Mouse (Mus musculus): Measurements from ENCODE around the gene Tnni3. TPM values are rescaled to one million over a fixed set of nuclear protein-coding genes. Genes with fewer than 3 reads are reported as not detected.

The Tnni3 gene
- total RNA-seq, 2 experiments from 2014 or later: 0.64 TPM; not detected in 1

DNA sequence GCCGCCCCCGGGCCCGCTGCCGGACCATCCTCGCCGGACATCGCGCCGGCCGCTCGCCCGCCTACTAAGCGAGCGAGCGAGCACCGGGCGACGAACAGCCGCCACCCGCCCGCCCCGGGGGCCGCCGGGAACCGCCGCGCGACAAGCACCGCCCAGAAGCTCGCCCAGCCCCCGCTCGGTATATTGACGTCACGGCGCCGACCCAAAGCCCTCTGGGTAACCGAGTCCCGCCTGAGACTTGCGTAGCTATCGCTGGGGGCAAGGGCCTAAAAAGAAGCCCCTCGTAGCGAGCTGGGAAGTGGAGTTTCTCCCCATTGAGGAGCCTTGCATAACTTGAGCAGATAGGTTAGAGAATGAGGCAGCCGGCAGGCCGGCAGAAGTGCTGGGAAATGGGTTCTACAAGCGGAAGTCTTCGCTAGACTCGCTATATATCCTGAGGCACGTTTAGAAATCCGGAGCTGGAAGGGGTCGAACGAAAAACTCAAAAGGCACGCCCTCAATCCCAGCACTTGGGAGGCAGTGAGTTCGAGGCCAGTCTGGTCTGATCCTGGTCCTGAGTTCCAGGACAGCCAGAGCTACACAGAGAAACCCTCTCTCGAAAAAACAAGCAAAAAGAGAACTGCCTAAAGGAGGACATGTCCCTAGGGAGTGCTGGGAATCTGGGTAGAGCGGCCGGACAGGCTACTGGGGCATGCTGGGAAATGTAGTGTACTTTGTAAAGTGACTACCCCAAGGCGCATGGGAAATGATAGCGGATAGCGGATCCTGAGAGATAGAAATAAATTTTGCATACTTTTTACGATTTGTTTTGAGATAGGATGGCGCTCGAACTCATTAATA is 22.3 kb downstream of the Tnni3 start, which contains the start of gene Ppp1r12c:
Gene Ppp1r12c (minus strand): TSS at position 123 of the 840 bp plus-strand sequence.
- peak within 1 kb of the TSS; percentile 93 for H3K4me3 ChIP-seq
- peak; percentile 96 to 97 for DNase-seq (ENCODE audit: low spot score in 2 of 2)
- TF ChIP-seq CTCF (conservative IDR thresholded peaks at IDR 0.05): no peak
- peak within 1 kb of the TSS; percentile 98 for H3K27ac ChIP-seq

DNA sequence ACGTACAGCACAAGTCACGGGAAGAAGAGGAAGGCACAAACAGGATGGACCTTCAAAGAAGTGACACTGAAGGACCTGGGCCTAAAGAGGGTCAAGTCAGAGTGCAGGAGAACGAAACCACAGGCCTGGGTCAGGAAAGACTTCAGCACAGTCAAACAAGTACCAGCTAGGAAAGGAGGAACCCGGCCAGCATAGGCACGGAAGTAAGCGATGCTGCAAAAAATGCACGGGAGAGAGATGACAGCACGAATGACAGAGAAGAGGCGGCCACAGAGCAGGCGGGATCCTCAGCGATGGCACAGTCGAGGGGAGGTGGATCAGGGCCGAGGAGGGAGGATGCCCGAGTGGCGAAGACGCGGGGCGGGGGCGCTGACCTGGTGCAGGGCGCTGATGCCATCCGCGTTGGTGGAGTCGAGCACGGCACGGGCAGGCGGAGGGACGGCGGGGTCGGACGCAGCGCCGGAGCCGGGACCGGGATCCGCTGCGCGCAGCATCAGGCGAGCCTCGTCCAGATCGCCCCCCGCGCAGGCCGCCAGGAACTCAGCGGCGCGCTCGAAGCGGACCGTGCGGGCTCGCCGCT is 23.0 kb downstream of the Tnni3 start:
- no peak for TF ChIP-seq CTCF (conservative IDR thresholded peaks at IDR 0.05)
- H3K4me3 ChIP-seq: peak overlapping the region; percentile 93
- peak; percentile 36 to 39 for DNase-seq (ENCODE audit: low spot score in 2 of 2)

DNA sequence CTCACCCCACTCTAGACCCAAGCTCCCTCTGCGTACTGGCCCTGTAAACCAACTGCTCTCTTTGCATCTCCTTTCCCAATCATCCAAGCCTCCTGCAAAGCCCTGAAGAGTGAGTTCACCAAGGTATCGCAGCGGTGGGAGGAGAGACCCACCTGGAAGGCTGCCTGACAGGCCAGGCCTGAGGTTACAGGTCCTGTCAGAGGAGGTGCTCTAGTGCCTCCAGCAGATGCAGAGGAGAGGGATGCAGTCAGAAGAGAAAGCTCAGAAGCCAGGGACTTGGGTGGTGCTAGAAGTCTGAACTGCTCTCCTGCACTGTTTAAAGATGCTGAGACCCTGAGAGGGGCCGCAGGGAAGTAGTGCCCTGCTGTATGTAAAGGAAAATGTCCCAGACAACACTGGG is 25.0 kb downstream of the Tnni3 start:
- DNase-seq (ENCODE audit: low spot score in 2 of 2): no peak
- TF ChIP-seq CTCF (conservative IDR thresholded peaks at IDR 0.05): no peak
- no peak overlapping the region; the same call in 1 of the 2 replicates for H3K4me3 ChIP-seq
- H3K27ac ChIP-seq: peak overlapping the region; percentile 28; the same call in 1 of the 2 replicates

More for the DNA sequence above, 23.0 kb downstream of the Tnni3 start:
- H3K27ac ChIP-seq: peak overlapping the region; percentile 98

DNA sequence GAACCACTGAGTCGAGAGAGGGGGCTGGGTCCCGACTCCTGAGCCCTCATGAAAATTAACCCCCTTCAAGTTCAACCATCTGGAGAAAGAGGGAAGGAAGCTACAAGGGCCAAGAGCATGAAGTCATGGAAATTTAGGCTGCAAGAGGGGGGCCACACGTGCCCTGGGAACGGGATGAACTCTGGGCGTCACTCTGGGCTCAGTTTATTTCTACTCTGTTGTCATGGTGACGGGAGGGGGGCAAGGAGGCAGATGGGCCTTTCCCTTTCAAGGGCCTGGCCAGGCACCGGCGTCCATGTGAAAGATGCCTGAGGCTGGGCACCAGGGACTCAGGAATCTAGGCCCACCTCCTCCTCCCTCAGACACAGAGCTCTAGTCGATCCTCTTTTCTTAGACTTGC is 25.8 kb downstream of the Tnni3 start:
- peak in 1 of 2 experiments; percentile 37 for DNase-seq (ENCODE audit: low spot score in 2 of 2)
- Histone ChIP-seq H3K27ac (peak overlapping the region; percentile 28; the same call in 1 of the 2 replicates), H3K4me3 (peak overlapping the region; percentile 10; the same call in 1 of the 2 replicates)
- no peak for TF ChIP-seq CTCF (conservative IDR thresholded peaks at IDR 0.05)

DNA sequence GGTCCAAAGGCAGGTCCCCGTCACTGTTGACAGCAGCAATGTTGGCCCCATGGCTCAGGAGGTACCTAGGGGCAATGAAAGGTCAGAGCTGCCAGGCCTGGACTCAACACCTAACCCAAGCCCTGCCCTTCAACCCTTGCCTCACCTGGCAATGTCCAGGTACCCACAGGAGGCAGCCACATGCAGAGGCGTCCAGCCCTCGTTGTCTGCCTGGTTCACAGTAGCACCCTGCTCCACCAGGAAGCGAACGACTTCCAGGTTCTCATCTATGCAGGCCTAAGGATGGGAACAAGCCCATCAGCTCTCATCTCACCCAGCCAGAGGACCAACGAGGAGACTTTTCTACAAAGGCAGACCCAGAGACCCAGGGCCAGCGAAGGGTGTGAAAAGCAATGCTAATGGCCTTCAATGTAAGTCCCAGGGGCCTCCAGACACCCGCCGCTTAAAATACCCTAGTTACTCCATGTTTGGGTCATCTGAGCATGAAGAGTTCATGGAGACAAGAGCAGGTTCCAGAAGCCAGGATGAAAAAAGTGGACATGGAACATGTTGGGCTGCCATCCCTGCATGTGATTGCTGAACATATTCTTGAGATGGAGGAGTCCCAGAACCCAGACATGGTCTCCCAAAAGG is 26.6 kb downstream of the Tnni3 start:
- Histone ChIP-seq H3K27ac (no peak overlapping the region), H3K4me3 (no peak overlapping the region; the same call in 1 of the 2 replicates)

DNA sequence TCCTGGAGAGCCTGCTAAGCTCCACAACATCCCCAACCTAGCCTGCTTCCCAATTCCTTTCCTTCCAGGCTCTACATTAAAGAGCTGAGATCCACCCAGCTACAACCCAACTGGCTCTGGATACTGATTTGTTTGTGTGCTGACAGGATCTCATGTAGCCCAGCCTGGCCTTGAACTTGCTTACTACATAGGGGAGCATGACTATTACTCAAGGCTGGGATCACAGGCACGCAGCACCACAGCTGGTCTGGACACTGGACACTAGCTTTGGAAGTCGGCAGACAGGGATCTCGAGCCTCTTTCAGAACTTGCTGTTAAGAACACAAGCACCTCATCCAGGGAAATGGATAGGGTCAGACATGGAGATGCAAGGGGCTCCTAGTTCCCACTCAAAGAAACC is 27.6 kb downstream of the Tnni3 start:
- Histone ChIP-seq H3K4me3 (no peak overlapping the region), H3K27ac (no peak overlapping the region)
- DNase-seq (ENCODE audit: low spot score in 2 of 2): no peak
- TF ChIP-seq CTCF (conservative IDR thresholded peaks at IDR 0.05): no peak

More for the DNA sequence above, 26.6 kb downstream of the Tnni3 start:
- no peak for TF ChIP-seq CTCF (conservative IDR thresholded peaks at IDR 0.05)
- DNase-seq (ENCODE audit: low spot score in 2 of 2): no peak

DNA sequence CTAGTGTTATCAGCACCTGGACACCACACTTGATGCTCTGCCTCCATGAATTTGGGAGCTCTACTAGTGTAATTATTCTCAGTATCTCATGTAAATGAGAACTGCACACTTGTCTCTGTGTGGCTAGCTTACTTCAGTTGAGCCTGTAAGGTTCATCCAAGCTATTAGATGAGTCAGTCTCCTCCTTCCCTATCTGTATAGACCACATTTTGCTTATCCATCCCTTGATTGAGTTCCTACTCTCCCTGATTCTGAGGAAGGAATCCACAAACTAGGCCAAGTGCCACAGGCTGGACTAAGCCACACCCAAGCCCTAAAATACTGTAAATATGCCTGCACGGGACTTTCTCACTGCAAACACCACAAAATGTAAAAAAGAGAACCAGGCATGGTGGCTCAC is 30.0 kb downstream of the Tnni3 start:
- DNase-seq (ENCODE audit: low spot score in 2 of 2): no peak
- Histone ChIP-seq H3K4me3 (no peak overlapping the region), H3K27ac (no peak overlapping the region)
- no peak for TF ChIP-seq CTCF (conservative IDR thresholded peaks at IDR 0.05)

DNA sequence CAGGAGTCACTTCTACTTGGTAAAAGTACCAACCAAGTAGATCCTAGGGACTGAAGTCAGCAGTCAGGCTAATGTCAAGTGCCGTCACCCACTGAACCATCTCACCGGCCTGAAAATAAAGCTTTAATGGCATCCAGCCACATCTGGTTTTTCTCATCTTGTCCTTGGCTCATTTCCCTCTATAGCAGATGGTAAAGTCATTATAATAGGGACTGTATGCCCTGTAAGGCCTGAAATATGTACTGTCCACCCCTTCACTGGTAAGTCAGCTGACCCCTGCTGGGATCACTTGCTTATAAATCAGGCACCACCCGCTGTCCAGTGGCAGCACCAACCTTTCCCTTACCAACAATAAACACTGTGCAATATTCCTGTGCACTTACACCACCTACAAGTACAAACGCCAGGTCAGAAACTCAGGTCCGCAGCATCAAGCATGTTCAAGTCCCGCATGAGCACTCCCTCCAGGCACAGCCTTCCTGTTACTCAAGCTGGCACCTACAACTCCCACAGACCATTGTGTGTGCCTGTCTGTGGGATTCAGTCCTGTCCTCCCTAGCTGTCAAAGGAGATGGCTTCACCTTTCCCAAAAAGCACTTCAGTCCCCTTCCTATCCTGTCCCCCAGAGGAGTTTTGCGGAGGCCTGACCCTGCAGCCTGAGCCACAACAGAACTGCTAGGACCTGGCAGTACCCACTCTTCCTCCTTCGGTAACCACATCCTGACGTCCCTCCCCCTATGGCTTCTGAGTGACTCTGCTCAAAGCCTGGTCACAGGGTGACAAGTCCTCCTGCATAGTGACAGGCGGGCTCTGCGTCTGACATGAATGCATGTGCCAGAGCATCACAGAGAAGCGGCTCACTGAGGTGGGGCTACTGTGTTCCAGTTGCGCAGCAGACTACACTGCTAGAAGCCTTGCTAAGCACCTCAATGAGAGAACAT is 31.5 kb downstream of the Tnni3 start:
- no peak for TF ChIP-seq CTCF (conservative IDR thresholded peaks at IDR 0.05)
- H3K27ac ChIP-seq: no peak overlapping the region
- H3K4me3 ChIP-seq: no peak overlapping the region
- no peak for DNase-seq (ENCODE audit: low spot score in 2 of 2)

DNA sequence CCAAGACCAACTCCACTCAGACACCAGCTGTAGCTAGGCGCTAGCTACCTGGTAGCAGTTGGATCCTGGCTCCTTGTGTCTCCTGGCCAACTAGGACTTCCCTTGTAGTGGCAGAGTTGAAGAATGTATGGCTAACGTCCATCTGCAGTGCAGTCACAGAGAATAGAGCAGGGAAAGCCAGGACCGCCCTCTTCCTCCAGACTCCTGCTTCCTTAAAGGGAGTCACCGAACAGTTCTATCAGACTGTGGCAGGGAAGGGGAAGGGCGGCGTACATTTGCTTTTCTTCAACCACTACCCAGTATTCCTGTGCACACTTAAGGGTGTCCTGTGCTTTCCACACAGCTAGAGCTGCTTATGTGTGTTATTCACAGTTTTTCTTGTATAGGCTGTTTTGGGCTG is 32.7 kb downstream of the Tnni3 start:
- peak overlapping the region; percentile 46; the same call in 1 of the 2 replicates for H3K27ac ChIP-seq
- no peak overlapping the region for H3K4me3 ChIP-seq
- no peak for DNase-seq (ENCODE audit: low spot score in 2 of 2)
- no peak for TF ChIP-seq CTCF (conservative IDR thresholded peaks at IDR 0.05)

DNA sequence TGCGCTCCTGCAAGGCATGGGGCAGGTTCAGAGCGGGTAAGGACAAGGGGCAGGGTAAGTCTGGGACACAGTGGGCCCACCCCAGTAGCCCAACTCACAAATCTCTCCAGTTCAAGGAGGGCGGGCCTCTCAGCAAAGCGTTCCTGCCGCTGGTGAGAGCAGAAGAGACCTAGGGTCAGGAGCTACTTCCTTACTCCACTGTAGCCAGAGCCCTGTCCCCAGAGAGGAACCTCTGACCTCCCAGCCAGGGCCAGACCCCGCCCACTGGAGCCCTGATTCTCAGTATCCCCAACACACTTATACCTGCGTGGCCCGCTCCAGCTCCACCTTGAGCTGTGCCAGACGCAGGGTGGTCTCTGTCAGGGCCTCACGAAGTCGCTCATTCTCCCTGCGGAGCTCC is 41.7 kb downstream of the Tnni3 start:
- DNase-seq (ENCODE audit: low spot score in 2 of 2): no peak
- TF ChIP-seq CTCF (conservative IDR thresholded peaks at IDR 0.05): no peak
- no peak overlapping the region for H3K27ac ChIP-seq
- no peak overlapping the region for H3K4me3 ChIP-seq

DNA sequence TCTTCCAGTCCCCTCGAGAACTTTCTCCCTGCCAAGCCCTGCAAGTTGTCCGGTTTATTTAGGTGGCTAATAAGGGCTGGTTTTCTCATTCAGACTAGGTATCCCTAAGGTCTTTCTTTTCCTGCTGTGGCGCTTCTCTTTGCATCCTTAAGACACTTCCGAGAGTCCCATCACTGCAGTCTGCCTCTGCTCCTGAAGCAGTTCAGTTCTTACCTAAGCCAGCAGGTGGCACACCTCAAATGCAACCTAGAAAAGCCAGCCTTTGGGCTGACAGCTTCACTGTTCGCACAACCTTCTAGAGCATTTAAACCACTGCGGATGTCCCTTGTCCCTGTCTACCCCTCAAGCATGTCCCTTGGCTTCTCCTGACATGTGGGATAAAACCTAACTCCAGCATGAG is 44.4 kb downstream of the Tnni3 start:
- DNase-seq (ENCODE audit: low spot score in 2 of 2): peak in 1 of 2 experiments; percentile 44
- Histone ChIP-seq H3K4me3 (no peak overlapping the region), H3K27ac (no peak overlapping the region)
- peak; percentile 78 for TF ChIP-seq CTCF (conservative IDR thresholded peaks at IDR 0.05)

DNA sequence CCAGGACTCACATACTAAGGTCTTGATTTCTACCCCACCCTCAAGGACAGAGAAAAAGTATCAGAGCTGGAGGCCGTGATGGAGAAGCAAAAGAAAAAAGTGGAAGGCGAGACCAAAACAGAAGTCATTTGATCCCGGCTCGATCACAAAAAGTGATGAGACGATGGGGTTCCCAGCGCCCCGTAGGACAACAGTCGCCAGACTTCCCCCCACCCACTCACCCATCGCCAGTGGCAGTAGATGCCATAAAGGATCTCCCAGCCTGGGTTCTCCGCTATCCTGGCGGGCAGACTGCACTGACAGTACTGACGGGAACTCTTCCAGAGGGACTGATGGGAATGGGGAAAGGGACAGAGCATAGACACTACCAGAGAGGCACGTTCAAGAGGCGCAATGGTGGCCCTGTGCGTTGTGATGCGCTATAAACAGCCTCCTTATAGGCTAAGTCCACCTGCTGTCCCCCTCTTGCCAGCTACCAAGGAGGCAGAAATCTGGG is 45.2 kb downstream of the Tnni3 start:
- Histone ChIP-seq H3K4me3 (peak overlapping the region; percentile 62), H3K27ac (peak overlapping the region; percentile 21; the same call in 1 of the 2 replicates)
- DNase-seq (ENCODE audit: low spot score in 2 of 2): no peak
- TF ChIP-seq CTCF (conservative IDR thresholded peaks at IDR 0.05): no peak

All from layer of hippocampus, adult 2 months (tissue).